Mouse (Mus musculus): ENCODE data around the gene A630001G21Rik.

A630001G21Rik gene

GRCm38 (mm10) chr1:85771976-85772375 lies 6.5 kb downstream of the A630001G21Rik start:
- DNase-seq (ENCODE audit: extremely low spot score): no peak

DNA sequence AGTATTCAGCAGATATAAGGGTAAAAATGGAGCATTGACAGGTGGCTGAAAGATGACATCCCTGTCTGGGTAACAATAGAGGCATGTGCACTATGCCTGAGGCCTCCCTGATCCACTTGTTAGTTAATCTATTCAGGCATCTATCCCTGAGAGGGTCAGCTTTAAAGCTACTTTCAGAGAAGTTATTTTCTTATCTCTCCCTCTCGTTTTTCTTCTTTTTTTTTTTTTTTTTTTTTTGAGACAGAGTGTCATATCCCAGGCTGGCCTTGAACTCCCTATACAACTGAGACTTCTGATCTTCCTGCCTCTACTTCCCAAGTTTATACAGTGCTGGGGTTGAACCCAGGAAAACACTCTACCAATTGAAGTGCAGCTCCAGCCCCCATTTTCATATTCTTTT lies 10.7 kb downstream of the A630001G21Rik start:
- no peak for DNase-seq (ENCODE audit: extremely low spot score)

GRCm38 (mm10) chr1:85766120-85766519 lies 12.3 kb downstream of the A630001G21Rik start:
- DNase-seq (ENCODE audit: extremely low spot score): no peak

GRCm38 (mm10) chr1:85764291-85764690 lies 14.2 kb downstream of the A630001G21Rik start:
- DNase-seq (ENCODE audit: extremely low spot score): no peak

- DNase-seq (ENCODE audit: extremely low spot score): no peak
Observed at GRCm38 (mm10) chr1:85763386-85763785, 15.1 kb downstream of the A630001G21Rik start.

- DNase-seq (ENCODE audit: extremely low spot score): no peak
Observed at GRCm38 (mm10) chr1:85761665-85762064, 16.8 kb downstream of the A630001G21Rik start.

GRCm38 (mm10) chr1:85758969-85759293 lies 19.5 kb downstream of the A630001G21Rik start:
- DNase-seq (ENCODE audit: extremely low spot score): no peak

DNA sequence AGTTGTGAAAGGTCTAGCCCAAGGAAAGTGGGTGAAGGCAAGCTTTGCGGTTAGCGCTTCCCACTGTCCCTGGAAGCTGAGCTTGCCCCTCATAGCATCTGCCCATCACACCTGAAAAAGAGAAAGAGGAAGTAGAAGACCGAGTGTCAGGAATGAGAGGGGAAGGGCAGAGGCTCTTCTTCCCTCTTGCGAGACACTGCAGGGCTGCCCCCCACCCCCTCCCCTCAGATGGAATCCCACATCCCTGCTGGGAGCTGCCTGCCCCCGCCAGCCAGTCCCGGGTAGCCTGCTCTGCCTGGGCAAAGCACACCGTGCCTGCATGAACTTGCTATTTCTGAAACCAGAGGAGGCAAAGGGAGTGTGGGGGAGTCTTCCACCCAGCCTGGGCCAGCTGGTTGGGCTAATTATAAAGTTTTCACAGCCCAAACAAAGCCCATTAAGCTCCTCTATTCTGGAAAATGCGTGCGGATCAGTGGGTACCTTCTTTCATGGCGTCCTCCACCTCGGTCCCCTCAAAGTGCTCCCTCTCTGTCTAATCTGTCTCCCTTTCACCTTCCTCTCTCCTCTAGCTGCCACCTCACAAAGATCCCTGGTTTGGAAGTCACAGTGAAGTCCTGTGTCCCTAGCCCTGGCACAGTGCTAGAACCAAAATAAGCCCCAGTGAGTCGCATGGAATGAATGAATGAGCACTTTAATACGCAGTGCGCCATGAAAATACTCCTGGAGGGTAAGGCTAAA lies 20.0 kb downstream of the A630001G21Rik start:
- no peak for DNase-seq (ENCODE audit: extremely low spot score)

GRCm38 (mm10) chr1:85757531-85758230 lies 20.8 kb downstream of the A630001G21Rik start:
- DNase-seq (ENCODE audit: extremely low spot score): no peak

GRCm38 (mm10) chr1:85751932-85752680 lies 26.3 kb downstream of the A630001G21Rik start:
- DNase-seq (ENCODE audit: extremely low spot score): no peak

GRCm38 (mm10) chr1:85751494-85751893 lies 26.9 kb downstream of the A630001G21Rik start:
- DNase-seq (ENCODE audit: extremely low spot score): no peak

DNA sequence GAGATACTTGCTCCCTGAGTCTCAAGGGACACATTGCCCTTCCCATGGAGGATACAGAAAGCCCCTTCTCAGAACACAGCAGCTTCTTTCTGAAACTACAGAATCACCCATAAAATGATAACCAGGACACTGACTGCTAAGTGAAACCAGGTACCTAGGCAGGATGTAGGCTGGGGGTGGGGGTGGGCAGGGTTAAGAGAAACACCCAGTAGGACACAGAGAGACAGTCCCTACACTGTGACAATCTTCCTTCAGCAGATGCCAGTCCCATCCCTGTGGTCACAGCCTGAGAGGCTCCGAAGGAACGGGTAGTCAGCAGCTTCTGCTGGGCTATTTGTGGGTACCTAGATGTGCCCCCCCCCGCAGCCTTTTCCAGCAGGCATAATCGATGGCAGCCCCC lies 27.8 kb downstream of the A630001G21Rik start:
- DNase-seq (ENCODE audit: extremely low spot score): no peak

DNA sequence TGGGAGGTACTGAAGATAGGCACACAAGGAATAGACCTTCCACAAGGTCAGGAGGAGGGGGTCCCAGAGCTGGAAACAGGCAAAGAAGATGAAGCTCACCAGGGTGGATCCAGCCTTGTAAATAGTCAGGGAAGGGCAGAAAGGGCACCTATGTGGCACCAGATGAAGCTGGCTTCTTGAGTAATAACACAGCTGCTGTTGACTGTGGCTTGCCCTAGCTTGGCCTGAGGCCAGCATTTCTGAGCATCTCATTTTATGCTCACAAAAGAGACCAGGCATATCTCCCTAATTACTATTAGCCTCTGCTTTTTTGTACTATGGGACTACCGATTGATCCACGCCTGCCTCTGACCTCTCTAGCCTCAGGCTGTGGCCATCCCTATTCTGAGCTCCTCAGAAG lies 28.6 kb downstream of the A630001G21Rik start:
- no peak for DNase-seq (ENCODE audit: extremely low spot score)

- no peak for DNase-seq (ENCODE audit: extremely low spot score)
Observed at GRCm38 (mm10) chr1:85746511-85746910, 31.9 kb downstream of the A630001G21Rik start.

- no peak for DNase-seq (ENCODE audit: extremely low spot score)
Observed at GRCm38 (mm10) chr1:85744539-85744938, 33.9 kb downstream of the A630001G21Rik start.

DNA sequence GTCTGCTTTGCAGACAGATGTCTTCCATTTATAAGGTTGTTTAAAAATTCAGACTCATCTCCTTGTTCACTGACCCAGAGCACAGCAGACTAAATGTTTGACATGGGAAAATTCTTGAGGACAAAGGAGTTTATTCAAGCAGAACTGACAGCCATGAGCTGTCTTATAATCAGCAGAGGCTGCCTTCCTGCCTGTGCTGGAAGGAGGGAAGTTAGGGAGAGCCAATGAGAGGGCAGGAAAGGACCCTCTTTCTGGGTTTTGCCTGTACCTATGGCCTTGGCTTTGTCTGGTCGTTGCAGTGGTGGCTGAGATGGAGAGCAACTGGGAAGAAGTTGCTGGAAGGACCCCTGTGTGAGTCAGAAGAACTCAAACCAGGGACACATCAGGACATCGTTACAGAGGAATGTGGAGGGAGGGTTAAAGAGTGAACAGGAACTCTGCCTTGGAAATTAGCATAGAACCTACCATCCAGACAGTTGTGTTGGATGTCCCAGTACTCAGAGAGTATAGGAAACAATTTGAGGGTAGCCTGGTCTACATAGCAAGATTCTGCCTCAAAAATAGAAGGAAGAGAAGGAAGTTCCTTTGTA lies 35.4 kb downstream of the A630001G21Rik start:
- DNase-seq (ENCODE audit: extremely low spot score): peak; percentile 32

GRCm38 (mm10) chr1:85742333-85742732 lies 36.1 kb downstream of the A630001G21Rik start:
- no peak for DNase-seq (ENCODE audit: extremely low spot score)

- no peak for DNase-seq (ENCODE audit: extremely low spot score)
Observed at GRCm38 (mm10) chr1:85740923-85741322, 37.5 kb downstream of the A630001G21Rik start.

GRCm38 (mm10) chr1:85739819-85740218 lies 38.6 kb downstream of the A630001G21Rik start:
- DNase-seq (ENCODE audit: extremely low spot score): no peak

DNA sequence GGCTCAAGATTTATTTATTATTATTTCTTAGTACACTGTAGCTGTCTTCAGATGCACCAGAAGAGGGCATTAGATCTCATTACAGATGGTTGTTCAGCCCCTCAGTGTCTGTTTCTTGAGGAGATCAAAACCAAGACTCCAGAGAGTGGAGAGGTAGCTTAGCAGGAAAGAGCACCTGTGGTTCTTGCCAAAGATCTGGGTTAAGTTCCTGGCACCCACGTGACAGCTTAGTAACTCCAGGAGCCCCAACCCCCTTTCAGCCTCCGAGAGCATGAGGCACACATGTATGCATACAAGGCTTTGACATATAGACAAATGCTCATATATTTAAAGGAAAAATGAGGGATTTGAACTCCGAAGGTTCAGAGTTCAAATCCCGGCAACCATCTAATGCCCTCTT lies 39.4 kb downstream of the A630001G21Rik start:
- DNase-seq (ENCODE audit: extremely low spot score): no peak

- DNase-seq (ENCODE audit: extremely low spot score): peak; percentile 76
Observed at GRCm38 (mm10) chr1:85736355-85737184, 41.9 kb downstream of the A630001G21Rik start.

Measured in embryo, embryonic 9.5 days (tissue).